Mouse (Mus musculus): ENCODE results near the gene Ankrd11. TPM values are rescaled to one million over a fixed set of nuclear protein-coding genes. Genes with fewer than 3 reads are reported as not detected.
A peak's percentile ranks its signal among the peaks of the same experiment; 100 is the strongest.

The Ankrd11 gene
- total and polyA plus RNA-seq, 3 experiments: 49.2 to 235 (median 87.7) TPM

DNA sequence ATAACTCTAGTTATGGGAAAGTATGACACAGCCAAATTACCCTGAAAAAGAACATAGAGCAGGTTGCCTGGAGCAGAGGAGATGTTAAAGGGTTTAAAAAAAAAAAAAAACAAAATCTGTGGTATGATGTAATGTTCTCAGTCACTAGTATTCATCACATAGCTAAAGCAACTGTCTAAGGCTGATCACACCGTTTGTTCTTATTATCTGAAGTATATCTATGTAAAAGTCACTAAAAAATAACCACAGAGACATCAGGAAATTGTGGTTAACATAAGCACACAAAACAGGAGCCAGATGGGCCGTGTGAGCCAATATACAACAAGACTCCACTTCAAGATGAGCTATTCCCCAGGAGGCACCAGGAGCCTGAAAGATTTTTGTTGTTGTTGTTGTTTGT lies 41.8 kb downstream of the Ankrd11 start (continued):
- TF ChIP-seq MAFK (IDR thresholded peaks at IDR 0.05; ENCODE audit: borderline replicate concordance, low read depth, low read length) (peak; percentile 8; the same call in 1 of the 2 replicates), RCOR1 (IDR thresholded peaks at IDR 0.05; ENCODE audit: low read depth, low read length) (peak; percentile 75), ETS1 (IDR thresholded peaks at IDR 0.05; ENCODE audit: low read depth, low read length) (peak; percentile 97), GATA1 (IDR thresholded peaks at IDR 0.05; ENCODE audit: low read depth, low read length) (peak; percentile 48), TAL1 (IDR thresholded peaks at IDR 0.05; ENCODE audit: low read length) (no peak), MYC (IDR thresholded peaks at IDR 0.05; ENCODE audit: low read depth, low read length) (no peak), USF1 (IDR thresholded peaks at IDR 0.05; ENCODE audit: low read depth, low read length) (no peak), MAX (IDR thresholded peaks at IDR 0.05; ENCODE audit: low read length) (no peak), CHD1 (IDR thresholded peaks at IDR 0.05; ENCODE audit: low read depth, low read length) (no peak), TBP (IDR thresholded peaks at IDR 0.05; ENCODE audit: low read depth, low read length) (no peak), CHD2 (IDR thresholded peaks at IDR 0.05; ENCODE audit: low read length) (no peak), TCF12 (IDR thresholded peaks at IDR 0.05; ENCODE audit: low read depth, low read length) (peak; percentile 72), HCFC1 (IDR thresholded peaks at IDR 0.05; ENCODE audit: low read depth, low read length) (no peak), MYB (IDR thresholded peaks at IDR 0.05; ENCODE audit: low read depth, low read length) (no peak), POLR2AphosphoS5 (IDR thresholded peaks at IDR 0.05; ENCODE audit: borderline replicate concordance, low read depth, low read length) (no peak), KAT2A (conservative IDR thresholded peaks at IDR 0.05; ENCODE audit: low read depth, low read length) (0 out of 2 replicates have a peak, but pooled peaks have one; percentile 25)

DNA sequence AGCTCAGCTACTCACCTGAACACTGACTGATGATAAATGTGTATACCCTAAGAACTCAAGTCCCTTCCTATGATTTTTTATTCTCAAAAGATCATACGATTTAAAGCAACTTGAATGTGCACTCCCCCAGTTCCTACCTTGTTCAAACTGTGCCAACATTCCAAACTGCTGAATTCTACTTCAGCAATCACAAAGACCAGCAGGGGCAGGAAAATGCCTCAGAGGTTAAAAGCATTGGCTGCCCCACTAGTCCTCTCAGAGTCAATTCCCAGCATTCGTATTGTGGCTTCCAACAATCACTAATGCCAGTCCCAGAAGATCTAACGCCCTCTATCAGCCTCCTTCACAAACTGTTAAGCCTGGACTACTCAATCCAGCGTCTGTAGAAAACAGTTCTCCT lies 44.1 kb downstream of the Ankrd11 start:
- Histone ChIP-seq H3K27ac (ENCODE audit: control insufficient read depth, low read depth, low read length) (no peak overlapping the region), H3K9ac (ENCODE audit: control insufficient read depth, low read depth, low read length, poor library complexity, severe bottlenecking) (no peak overlapping the region), H3K79me2 (ENCODE audit: control insufficient read depth, insufficient read depth, low read length, poor library complexity) (peaks cover 80% of the 10 kb centered on the region), H3K27me3 (ENCODE audit: control insufficient read depth in 1 of 2, insufficient read depth in 2 of 2, low read length in 2 of 2) (no peaks in the 10 kb centered on the region), H3K4me1 (ENCODE audit: control insufficient read depth in 1 of 2, insufficient read depth in 2 of 2, low read length in 2 of 2) (peaks cover 15 to 32% of the 10 kb centered on the region in 2 experiments), H3K9me3 (replicated peaks; ENCODE audit: insufficient read depth, low read length) (no peaks in the 10 kb centered on the region), H3K36me3 (ENCODE audit: control insufficient read depth in 1 of 2, insufficient read depth in 2 of 2, low read length in 2 of 2) (peaks cover 5 to 43% of the 10 kb centered on the region in 2 experiments; a peak in 3 of 4 replicates), H3K4me3 (ENCODE audit: control insufficient read depth in 1 of 2, insufficient read depth in 1 of 2, low read depth in 2 of 2, low read length in 2 of 2) (no peak overlapping the region)
- DNase-seq (ENCODE audit: low read depth, low spot score): no peak
- TF ChIP-seq ZC3H11A (IDR thresholded peaks at IDR 0.05; ENCODE audit: low read depth, low read length) (no peak), UBTF (IDR thresholded peaks at IDR 0.05; ENCODE audit: borderline replicate concordance, insufficient read depth, low read depth, low read length) (no peak), KAT2A (conservative IDR thresholded peaks at IDR 0.05; ENCODE audit: low read depth, low read length) (no peak), ZMIZ1 (IDR thresholded peaks at IDR 0.05; ENCODE audit: low read depth, low read length) (no peak), MYC (IDR thresholded peaks at IDR 0.05; ENCODE audit: low read depth, low read length) (no peak), BHLHE40 (IDR thresholded peaks at IDR 0.05; ENCODE audit: borderline replicate concordance, low read depth, low read length) (no peak), E2F4 (IDR thresholded peaks at IDR 0.05; ENCODE audit: borderline replicate concordance, low read depth, low read length) (no peak), CHD1 (IDR thresholded peaks at IDR 0.05; ENCODE audit: low read depth, low read length) (no peak), USF2 (IDR thresholded peaks at IDR 0.05; ENCODE audit: borderline replicate concordance in 1 of 2, insufficient read depth in 1 of 2, low read depth in 1 of 2, low read length in 2 of 2) (no peak), GABPA (IDR thresholded peaks at IDR 0.05; ENCODE audit: low read depth, low read length) (no peak), MYB (IDR thresholded peaks at IDR 0.05; ENCODE audit: low read depth, low read length) (no peak), USF1 (IDR thresholded peaks at IDR 0.05; ENCODE audit: low read depth, low read length) (no peak), ZNF384 (IDR thresholded peaks at IDR 0.05; ENCODE audit: low read depth, low read length) (no peak), ZKSCAN1 (IDR thresholded peaks at IDR 0.05; ENCODE audit: low read depth, low read length) (no peak), POLR2A (IDR thresholded peaks at IDR 0.05; ENCODE audit: control insufficient read depth in 1 of 2, insufficient read depth in 1 of 2, low read depth in 1 of 2, low read length in 2 of 2, poor library complexity in 1 of 2) (no peak), NRF1 (IDR thresholded peaks at IDR 0.05; ENCODE audit: insufficient read depth, low read depth, low read length, poor library complexity, severe bottlenecking) (no peak), EP300 (IDR thresholded peaks at IDR 0.05; ENCODE audit: low read depth in 1 of 2, low read length in 2 of 2) (no peak)
